Mouse (Mus musculus) lung, embryonic 15.5 days (tissue): ENCODE data around the gene Olfr792. TPM values are rescaled to one million over a fixed set of nuclear protein-coding genes. Genes with fewer than 3 reads are reported as not detected.

Source experiments
- ATAC-seq: fragments of 200-750 bp; cut with Nextera tagmentation; 2 replicates; pipeline ENCODE4 v1.8.0; 2017; ENCODE audit warnings: moderate number of reproducible peaks, borderline replicate concordance; ENCODE audit not compliant: low FRiP score, low TSS enrichment; ENCODE audit errors: extremely low read depth
- H3K27ac ChIP-seq: fragments of 300-500 bp; sonication (generic); 2 replicates; pipeline ENCODE4 v1.5.1; 2015; ENCODE audit warnings: moderate library complexity, mild to moderate bottlenecking, inconsistent platforms
- H3K27me3 ChIP-seq: fragments of 300-500 bp; sonication (generic); 2 replicates; pipeline ENCODE4 v1.6.1; 2015; ENCODE audit warnings: inconsistent platforms
- H3K36me3 ChIP-seq: fragments of 300-500 bp; sonication (generic); 2 replicates; pipeline ENCODE4 v1.6.1; 2015; ENCODE audit warnings: inconsistent platforms
- H3K4me1 ChIP-seq: fragments of 300-500 bp; sonication (generic); 2 replicates; pipeline ENCODE4 v1.6.1; 2015; ENCODE audit warnings: inconsistent platforms
- H3K4me2 ChIP-seq: fragments of 300-500 bp; sonication (generic); 2 replicates; pipeline ENCODE4 v1.6.1; 2015; ENCODE audit warnings: inconsistent platforms, mild to moderate bottlenecking, moderate library complexity
- H3K4me3 ChIP-seq: fragments of 300-500 bp; sonication (generic); 2 replicates; pipeline ENCODE4 v1.5.1; 2015; ENCODE audit warnings: mild to moderate bottlenecking, inconsistent platforms
- H3K9ac ChIP-seq: fragments of 300-500 bp; sonication (generic); 2 replicates; pipeline ENCODE4 v1.6.1; 2015; ENCODE audit warnings: inconsistent platforms
- H3K9me3 ChIP-seq: fragments of 300-500 bp; sonication (generic); 2 replicates; pipeline ENCODE4 v1.6.1; 2016; ENCODE audit warnings: inconsistent platforms
- WGBS: fragments of 180-500 bp; shearing (Covaris S2); methylation state at CpG from one replicate; pipeline ENCODE4 v1.1.7; 2015; 5-methylcytosine and 5-hydroxymethylcytosine counted together
- microRNA-seq: library from miRNA; unstranded; fragments of <30 nt; microRNA quantifications from one replicate; pipeline ENCODE4, GENCODE M21; 2016
- polyA plus RNA-seq: library from polyadenylated mRNA; unstranded; fragments of >200 nt; fragmentation: Nextera tagmentation; extraction: Ambion mirVana; gene quantifications from 2 replicates; pipeline ENCODE4 v1.2.1, GENCODE M21; 2015

The Olfr792 gene
- not detected in 2 replicates for polyA plus RNA-seq

DNA sequence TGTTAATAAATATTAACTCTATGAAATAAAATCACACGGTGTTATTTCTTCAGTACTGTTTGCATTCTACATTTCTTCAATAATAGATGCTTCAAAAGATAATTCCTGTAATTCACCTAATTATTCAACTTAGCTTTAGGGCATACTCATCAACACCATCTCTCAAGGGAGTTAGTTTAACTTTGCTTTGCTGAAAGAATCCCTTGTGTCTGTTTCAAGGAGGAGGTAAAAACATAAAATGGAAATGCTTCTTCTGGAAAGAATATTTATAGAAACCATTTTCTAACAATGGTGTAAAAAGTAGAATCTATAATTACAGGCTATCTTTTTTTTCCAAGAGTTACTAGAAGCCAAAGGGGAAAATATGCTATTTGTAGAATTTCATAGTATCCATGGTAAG is at the start of gene Olfr792:
TSS of gene Olfr792 (plus strand) at position 301 of the 400 bp plus-strand sequence.
- Histone ChIP-seq H3K36me3 (no peaks in the 10 kb centered on the region), H3K4me3 (no peak within 1 kb of the TSS), H3K4me2 (no peak within 1 kb of the TSS), H3K27me3 (no peaks in the 10 kb centered on the region), H3K27ac (no peak within 1 kb of the TSS), H3K9me3 (no peaks in the 10 kb centered on the region), H3K9ac (no peak within 1 kb of the TSS), H3K4me1 (no peaks in the 10 kb centered on the region)
- 84% methylated on average over 1 of the region's 1 CpGs for WGBS
- ATAC-seq: no peak

GRCm38 (mm10) chr10:129490101-129490500 is 48.9 kb upstream of the Olfr792 start:
- Histone ChIP-seq H3K36me3 (no peaks in the 10 kb centered on the region), H3K4me3 (no peak overlapping the region), H3K4me2 (no peak overlapping the region), H3K9ac (no peak overlapping the region), H3K27ac (no peak overlapping the region), H3K9me3 (no peaks in the 10 kb centered on the region), H3K27me3 (no peaks in the 10 kb centered on the region), H3K4me1 (no peaks in the 10 kb centered on the region)
- no peak for ATAC-seq
- WGBS: 83% methylated on average over 2 of the region's 2 CpGs

GRCm38 (mm10) chr10:129498192-129498591 is 40.8 kb upstream of the Olfr792 start, which contains the start of gene Olfr790:
TSS of gene Olfr790 (plus strand) at chr10:129498492.
- H3K9me3 ChIP-seq: no peaks in the 10 kb centered on the region
- no peaks in the 10 kb centered on the region for H3K4me1 ChIP-seq
- no peaks in the 10 kb centered on the region for H3K27me3 ChIP-seq
- no peak within 1 kb of the TSS for H3K4me3 ChIP-seq
- H3K36me3 ChIP-seq: no peaks in the 10 kb centered on the region
- no peak within 1 kb of the TSS for H3K4me2 ChIP-seq
- no peak for ATAC-seq
- no peak within 1 kb of the TSS for H3K27ac ChIP-seq
- no peak within 1 kb of the TSS for H3K9ac ChIP-seq

DNA sequence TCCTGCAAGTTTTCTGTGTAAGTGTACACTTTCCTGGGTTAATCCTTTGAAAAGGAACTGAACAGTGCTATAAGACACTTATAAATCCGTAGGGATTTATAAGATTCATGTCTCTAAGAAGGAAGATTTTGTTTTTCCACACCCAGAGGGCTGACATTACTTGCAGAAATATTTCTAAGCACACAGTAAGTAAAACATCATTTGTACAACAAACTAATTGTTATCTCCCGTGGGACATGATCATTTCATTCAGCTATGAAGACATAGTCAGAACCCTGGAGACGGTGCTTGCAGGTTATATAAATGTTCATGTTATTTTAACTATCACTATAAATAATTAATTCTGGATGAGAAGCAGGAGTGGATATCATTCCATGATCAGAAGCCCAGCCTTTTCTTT is 17.5 kb upstream of the Olfr792 start, which contains the start of gene Olfr791:
TSS of gene Olfr791 (plus strand) at position 301 of the 400 bp plus-strand sequence.
- Histone ChIP-seq H3K9ac (no peak within 1 kb of the TSS), H3K27ac (no peak within 1 kb of the TSS), H3K4me2 (no peak within 1 kb of the TSS), H3K36me3 (no peaks in the 10 kb centered on the region), H3K9me3 (no peaks in the 10 kb centered on the region), H3K4me1 (no peaks in the 10 kb centered on the region), H3K27me3 (no peaks in the 10 kb centered on the region), H3K4me3 (no peak within 1 kb of the TSS)
- no peak for ATAC-seq
- WGBS: 52% methylated on average over 3 of the region's 3 CpGs

- Histone ChIP-seq H3K36me3 (no peaks in the 10 kb centered on the region), H3K9ac (no peak overlapping the region), H3K4me1 (no peaks in the 10 kb centered on the region), H3K27ac (no peak overlapping the region), H3K4me2 (no peak overlapping the region), H3K4me3 (no peak overlapping the region), H3K9me3 (no peaks in the 10 kb centered on the region), H3K27me3 (no peaks in the 10 kb centered on the region)
- ATAC-seq: no peak
- WGBS: 42% methylated on average over 1 of the region's 1 CpGs
Measured at GRCm38 (mm10) chr10:129549354-129549753, 10.4 kb downstream of the Olfr792 start.

DNA sequence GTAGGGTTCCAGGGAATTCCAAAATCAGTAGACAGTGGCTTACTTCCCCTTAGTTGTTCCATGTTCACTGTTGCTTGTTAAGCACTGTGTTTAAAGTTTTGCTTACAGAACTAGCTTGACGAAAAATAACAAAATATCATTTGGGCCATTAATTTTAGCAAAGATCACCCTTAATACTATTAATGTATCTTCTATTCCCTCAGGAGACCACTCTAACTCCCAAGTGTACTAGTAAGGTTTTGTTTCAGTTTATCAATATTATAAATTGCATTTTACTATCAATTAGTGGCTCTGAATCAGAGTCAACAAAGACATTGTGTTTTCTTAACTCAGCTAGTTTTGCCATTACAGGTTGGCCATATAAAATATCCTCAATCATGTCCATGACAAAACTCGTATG is 28.4 kb downstream of the Olfr792 start, which contains the start of gene Olfr794:
TSS of gene Olfr794 (plus strand) at position 301 of the 400 bp plus-strand sequence.
- Histone ChIP-seq H3K9me3 (no peaks in the 10 kb centered on the region), H3K27ac (no peak within 1 kb of the TSS), H3K9ac (no peak within 1 kb of the TSS), H3K4me2 (no peak within 1 kb of the TSS), H3K4me3 (no peak within 1 kb of the TSS), H3K36me3 (no peaks in the 10 kb centered on the region), H3K4me1 (no peaks in the 10 kb centered on the region), H3K27me3 (no peaks in the 10 kb centered on the region)
- 68% methylated on average over 2 of the region's 2 CpGs for WGBS
- no peak for ATAC-seq

- H3K9me3 ChIP-seq: no peaks in the 10 kb centered on the region
- no peaks in the 10 kb centered on the region for H3K36me3 ChIP-seq
- no peak overlapping the region for H3K27ac ChIP-seq
- H3K4me1 ChIP-seq: no peaks in the 10 kb centered on the region
- no peak overlapping the region for H3K9ac ChIP-seq
- no peak overlapping the region for H3K4me2 ChIP-seq
- ATAC-seq: no peak
- 67% methylated on average over 1 of the region's 1 CpGs for WGBS
- H3K27me3 ChIP-seq: no peaks in the 10 kb centered on the region
- H3K4me3 ChIP-seq: no peak overlapping the region
Measured at GRCm38 (mm10) chr10:129577066-129577465, 38.1 kb downstream of the Olfr792 start.

Small RNAs within 50 kb of the gene (microRNA-seq; reads per million reads assigned to microRNA genes)
- gene Gm23252: not detected

Other genes with a start within 250 kb of the Olfr792 start
- not detected in 2 replicates for gene Olfr780, start 221.0 kb upstream of the Olfr792 start, polyA plus RNA-seq
- not detected in 2 replicates for gene Olfr781, start 210.3 kb upstream of the Olfr792 start, polyA plus RNA-seq
- gene Olfr782, start 190.3 kb upstream of the Olfr792 start, polyA plus RNA-seq: not detected in 2 replicates
- 0.05 and 0.06 TPM in 2 replicates for gene Olfr784, start 155.1 kb upstream of the Olfr792 start, polyA plus RNA-seq
- gene Olfr785, start 133.7 kb upstream of the Olfr792 start, polyA plus RNA-seq: not detected in 2 replicates
- not detected in 2 replicates for gene Olfr786, start 111.9 kb upstream of the Olfr792 start, polyA plus RNA-seq
- not detected in 2 replicates for gene Olfr787, start 77.3 kb upstream of the Olfr792 start, polyA plus RNA-seq
- gene Olfr788, start 68.2 kb upstream of the Olfr792 start, polyA plus RNA-seq: not detected in 2 replicates
- gene Olfr789, start 54.4 kb upstream of the Olfr792 start, polyA plus RNA-seq: not detected in 2 replicates
- gene Olfr790, start 40.7 kb upstream of the Olfr792 start, polyA plus RNA-seq: not detected in 2 replicates
- not detected in 2 replicates for gene Olfr791, start 17.4 kb upstream of the Olfr792 start, polyA plus RNA-seq
- not detected in 2 replicates for gene Olfr794, start 28.5 kb downstream of the Olfr792 start, polyA plus RNA-seq
- not detected in 2 replicates for gene Olfr796, start 73.4 kb downstream of the Olfr792 start, polyA plus RNA-seq
- gene Olfr798, start 88.8 kb downstream of the Olfr792 start, polyA plus RNA-seq: not detected in 2 replicates
- not detected in 2 replicates for gene Olfr799, start 98.3 kb downstream of the Olfr792 start, polyA plus RNA-seq
- not detected in 2 replicates for gene Olfr800, start 118.5 kb downstream of the Olfr792 start, polyA plus RNA-seq
- not detected in 2 replicates for gene Olfr801, start 134.7 kb downstream of the Olfr792 start, polyA plus RNA-seq
- gene Olfr802, start 149.0 kb downstream of the Olfr792 start, polyA plus RNA-seq: not detected in 2 replicates
- gene Olfr803, start 155.1 kb downstream of the Olfr792 start, polyA plus RNA-seq: not detected in 2 replicates
- gene Olfr804, start 164.0 kb downstream of the Olfr792 start, polyA plus RNA-seq: not detected in 2 replicates
- not detected in 2 replicates for gene Olfr805, start 190.2 kb downstream of the Olfr792 start, polyA plus RNA-seq
- not detected in 2 replicates for gene Olfr806, start 202.8 kb downstream of the Olfr792 start, polyA plus RNA-seq
- not detected in 2 replicates for gene Olfr807, start 218.6 kb downstream of the Olfr792 start, polyA plus RNA-seq
- not detected in 2 replicates for gene Olfr808, start 226.3 kb downstream of the Olfr792 start, polyA plus RNA-seq
- not detected in 2 replicates for gene Olfr809, start 235.5 kb downstream of the Olfr792 start, polyA plus RNA-seq